Mouse (Mus musculus) liver, embryonic 16.5 days (tissue): ENCODE data around the gene Parp6. TPM values are rescaled to one million over a fixed set of nuclear protein-coding genes. Genes with fewer than 3 reads are reported as not detected.

ENCODE experiments used
- ATAC-seq: fragments of 200-750 bp; cut with Nextera tagmentation; 2 replicates; pipeline ENCODE4 v1.8.0; 2017; ENCODE audit warnings: low read depth, mild to moderate bottlenecking, moderate number of reproducible peaks, moderate library complexity
- H3K27ac ChIP-seq: fragments of 300-500 bp; sonication (generic); 2 replicates; pipeline ENCODE4 v1.5.1; 2014; ENCODE audit warnings: mild to moderate bottlenecking, low read length
- H3K27me3 ChIP-seq: fragments of 300-500 bp; sonication (generic); 2 replicates; pipeline ENCODE4 v1.6.1; 2014; ENCODE audit warnings: low read depth, low read length, mixed read lengths; ENCODE audit not compliant: control insufficient read depth, insufficient read depth
- H3K36me3 ChIP-seq: fragments of 300-500 bp; sonication (generic); 2 replicates; pipeline ENCODE4 v1.6.1; 2014; ENCODE audit warnings: mild to moderate bottlenecking; ENCODE audit not compliant: control insufficient read depth, insufficient read depth
- H3K4me1 ChIP-seq: fragments of 300-500 bp; sonication (generic); 2 replicates; pipeline ENCODE4 v1.6.1; 2014; ENCODE audit warnings: low read depth, low read length, mixed read lengths; ENCODE audit not compliant: control insufficient read depth
- H3K4me2 ChIP-seq: fragments of 300-500 bp; sonication (generic); 2 replicates; pipeline ENCODE4 v1.6.1; 2014; ENCODE audit warnings: low read depth, low read length, mixed read lengths
- H3K4me3 ChIP-seq: fragments of 300-500 bp; sonication (generic); 2 replicates; pipeline ENCODE4 v1.5.1; 2014; ENCODE audit warnings: low read depth, mild to moderate bottlenecking, low read length
- H3K9ac ChIP-seq: fragments of 300-500 bp; sonication (generic); 2 replicates; pipeline ENCODE4 v1.6.1; 2014; ENCODE audit warnings: low read depth, low read length
- H3K9me3 ChIP-seq: fragments of 300-500 bp; sonication (generic); replicated peaks from 2 replicates; pipeline ENCODE4 v1.6.1; 2016; ENCODE audit warnings: low read length; ENCODE audit not compliant: control insufficient read depth
- WGBS: fragments of 180-500 bp; shearing (Covaris S2); extraction: QIAGEN DNeasy Blood & Tissue Kit; methylation state at CpG from one replicate; pipeline ENCODE4 v1.1.7; 2014; ENCODE audit not compliant: insufficient replicate concordance; 5-methylcytosine and 5-hydroxymethylcytosine counted together
- polyA plus RNA-seq: library from polyadenylated mRNA; unstranded; fragments of >200 nt; fragmentation: Nextera tagmentation; extraction: Ambion mirVana; gene quantifications from 2 replicates; pipeline ENCODE4 v1.2.1, GENCODE M21; 2015

Gene Parp6
- polyA plus RNA-seq, 1 experiment from 2014 or later = 4.3 TPM

GRCm38 (mm10) chr9:59661298-59661975 is 44.4 kb downstream of the Parp6 start:
- WGBS = 32% methylated on average over 6 of the region's 6 CpGs
- Histone ChIP-seq H3K27ac (no peak overlapping the region), H3K36me3 (no peaks in the 10 kb centered on the region), H3K4me1 (peaks cover 13% of the 10 kb centered on the region), H3K4me2 (0 out of 2 replicates have a peak overlapping the region, but pooled peaks have one; percentile 4), H3K4me3 (no peak overlapping the region), H3K9ac (no peak overlapping the region), H3K9me3 (no peaks in the 10 kb centered on the region), H3K27me3 (peaks cover 66% of the 10 kb centered on the region)
- 0 out of 2 replicates have a peak, but pooled peaks have one; percentile 22 for ATAC-seq

GRCm38 (mm10) chr9:59663226-59663625 is 46.1 kb downstream of the Parp6 start:
- H3K36me3 ChIP-seq = no peaks in the 10 kb centered on the region
- peaks cover 10% of the 10 kb centered on the region for H3K4me1 ChIP-seq
- no peak overlapping the region for H3K27ac ChIP-seq
- H3K4me3 ChIP-seq = no peak overlapping the region
- H3K9ac ChIP-seq = no peak overlapping the region
- no peak for ATAC-seq
- no peaks in the 10 kb centered on the region for H3K9me3 ChIP-seq
- 71% methylated on average over 7 of the region's 7 CpGs for WGBS
- peaks cover 51% of the 10 kb centered on the region for H3K27me3 ChIP-seq
- no peak overlapping the region for H3K4me2 ChIP-seq

GRCm38 (mm10) chr9:59663957-59664356 is 46.9 kb downstream of the Parp6 start:
- H3K9ac ChIP-seq = no peak overlapping the region
- peaks cover 10% of the 10 kb centered on the region for H3K4me1 ChIP-seq
- ATAC-seq = no peak
- H3K4me3 ChIP-seq = no peak overlapping the region
- no peaks in the 10 kb centered on the region for H3K9me3 ChIP-seq
- no peak overlapping the region for H3K27ac ChIP-seq
- no peak overlapping the region for H3K4me2 ChIP-seq
- WGBS = 67% methylated on average over 3 of the region's 3 CpGs
- peaks cover 49% of the 10 kb centered on the region for H3K27me3 ChIP-seq
- H3K36me3 ChIP-seq = no peaks in the 10 kb centered on the region

- no peak overlapping the region for H3K4me2 ChIP-seq
- no peak overlapping the region for H3K4me3 ChIP-seq
- 67% methylated on average over 4 of the region's 4 CpGs for WGBS
- H3K27me3 ChIP-seq = peaks cover 43% of the 10 kb centered on the region
- no peaks in the 10 kb centered on the region for H3K9me3 ChIP-seq
- H3K27ac ChIP-seq = no peak overlapping the region
- H3K36me3 ChIP-seq = no peaks in the 10 kb centered on the region
- no peak overlapping the region for H3K9ac ChIP-seq
- H3K4me1 ChIP-seq = peaks cover 10% of the 10 kb centered on the region
- no peak for ATAC-seq
Observed at GRCm38 (mm10) chr9:59664664-59665256, 47.7 kb downstream of the Parp6 start.

GRCm38 (mm10) chr9:59666016-59666415 is 48.9 kb downstream of the Parp6 start:
- 77% methylated on average over 8 of the region's 8 CpGs for WGBS
- no peak overlapping the region for H3K27ac ChIP-seq
- H3K36me3 ChIP-seq = no peaks in the 10 kb centered on the region
- H3K27me3 ChIP-seq = peaks cover 47% of the 10 kb centered on the region
- H3K4me1 ChIP-seq = peaks cover 8% of the 10 kb centered on the region
- no peaks in the 10 kb centered on the region for H3K9me3 ChIP-seq
- no peak overlapping the region for H3K4me3 ChIP-seq
- ATAC-seq = no peak
- H3K9ac ChIP-seq = no peak overlapping the region
- no peak overlapping the region for H3K4me2 ChIP-seq

GRCm38 (mm10) chr9:59666813-59667212 is 49.7 kb downstream of the Parp6 start:
- ATAC-seq = no peak
- Histone ChIP-seq H3K36me3 (no peaks in the 10 kb centered on the region), H3K4me2 (no peak overlapping the region), H3K4me3 (no peak overlapping the region), H3K27me3 (peaks cover 50% of the 10 kb centered on the region), H3K9me3 (no peaks in the 10 kb centered on the region), H3K4me1 (peaks cover under 1% of the 10 kb centered on the region), H3K27ac (no peak overlapping the region), H3K9ac (no peak overlapping the region)
- 62% methylated on average over 1 of the region's 1 CpGs for WGBS

- ATAC-seq = no peak
- WGBS = 49% methylated on average over 4 of the region's 4 CpGs
- no peaks in the 10 kb centered on the region for H3K36me3 ChIP-seq
Observed at GRCm38 (mm10) chr9:59667250-59667649, 50.2 kb downstream of the Parp6 start.

GRCm38 (mm10) chr9:59667904-59668303 is 50.8 kb downstream of the Parp6 start:
- no peaks in the 10 kb centered on the region for H3K9me3 ChIP-seq
- H3K4me3 ChIP-seq = no peak overlapping the region
- no peaks in the 10 kb centered on the region; the same call in 1 of the 2 replicates for H3K4me1 ChIP-seq
- no peak overlapping the region for H3K9ac ChIP-seq
- no peak overlapping the region for H3K4me2 ChIP-seq
- no peak for ATAC-seq
- H3K36me3 ChIP-seq = no peaks in the 10 kb centered on the region
- H3K27ac ChIP-seq = no peak overlapping the region
- WGBS = 64% methylated on average over 6 of the region's 6 CpGs
- peaks cover 49% of the 10 kb centered on the region for H3K27me3 ChIP-seq

More at GRCm38 (mm10) chr9:59667250-59667649, 50.2 kb downstream of the Parp6 start:
- Histone ChIP-seq H3K27me3 (peaks cover 52% of the 10 kb centered on the region), H3K9me3 (no peaks in the 10 kb centered on the region), H3K9ac (no peak overlapping the region), H3K27ac (no peak overlapping the region), H3K4me3 (no peak overlapping the region), H3K4me1 (no peaks in the 10 kb centered on the region; the same call in 1 of the 2 replicates), H3K4me2 (no peak overlapping the region)

GRCm38 (mm10) chr9:59668473-59668872 is 51.4 kb downstream of the Parp6 start:
- no peak for ATAC-seq
- no peak overlapping the region for H3K27ac ChIP-seq
- peaks cover 44% of the 10 kb centered on the region for H3K27me3 ChIP-seq
- 75% methylated on average over 7 of the region's 7 CpGs for WGBS
- no peak overlapping the region for H3K9ac ChIP-seq
- H3K4me2 ChIP-seq = no peak overlapping the region
- no peaks in the 10 kb centered on the region for H3K36me3 ChIP-seq
- H3K9me3 ChIP-seq = no peaks in the 10 kb centered on the region
- no peak overlapping the region for H3K4me3 ChIP-seq
- H3K4me1 ChIP-seq = peaks cover 2% of the 10 kb centered on the region
